Mouse (Mus musculus): ENCODE measurements around the gene Rpl6.
A peak's percentile ranks its signal among the peaks of the same experiment; 100 is the strongest.

The Rpl6 gene

DNA sequence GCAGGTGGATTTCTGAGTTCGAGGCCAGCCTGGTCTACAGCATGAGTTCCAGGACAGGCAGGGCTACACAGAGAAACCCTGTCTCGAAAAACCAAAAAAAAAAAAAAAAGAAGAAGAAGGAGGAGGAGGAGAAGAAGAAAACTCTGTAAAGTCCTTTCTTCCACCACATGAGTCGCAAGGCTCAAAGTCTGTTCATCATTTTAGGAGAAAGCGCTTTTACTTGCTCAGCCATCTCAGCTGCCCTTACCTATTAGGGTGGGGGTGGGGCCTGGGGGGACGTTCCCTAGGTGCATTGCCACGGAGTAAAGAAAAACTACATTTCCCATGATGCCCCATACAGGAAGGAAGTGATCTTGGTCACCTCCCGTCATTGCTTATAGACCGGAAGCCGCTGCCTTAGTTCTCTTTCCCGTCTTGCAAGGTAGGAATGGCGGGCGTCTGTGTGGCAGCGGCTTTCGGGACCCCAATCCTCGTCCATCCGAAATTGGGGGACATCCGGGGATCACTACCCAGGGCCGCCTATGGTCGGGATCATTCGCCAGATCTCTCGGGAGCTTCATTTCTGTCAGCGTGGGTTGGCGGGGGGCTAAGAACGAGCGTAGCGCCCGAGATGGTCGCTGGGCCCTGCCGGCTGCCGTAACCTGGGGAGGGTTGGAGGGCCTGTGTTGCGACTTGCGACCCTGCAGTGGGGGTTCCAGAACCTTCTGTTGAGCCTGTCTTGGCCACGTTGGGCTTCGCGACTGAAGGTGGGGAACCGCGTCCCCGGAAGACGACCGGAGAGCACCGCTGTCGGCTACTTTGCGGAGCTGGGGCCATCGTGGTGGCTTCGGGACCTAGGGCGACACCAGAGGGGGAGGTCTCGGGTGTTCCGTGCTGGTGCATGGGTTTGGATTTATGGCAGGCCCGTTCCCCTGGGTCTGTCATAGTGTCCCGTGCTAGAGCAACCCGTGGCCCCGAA, at the start of gene Rpl6:
Gene Rpl6, plus strand, starts transcription at position 350 of the 958 bp plus-strand sequence.
- DNase-seq (ENCODE audit: low spot score) = peak; percentile 82

- DNase-seq (ENCODE audit: low spot score) = no peak
These were observed 48.2 kb upstream of the Rpl6 start for GRCm38 (mm10) chr5:121156121-121156520.

GRCm38 (mm10) chr5:121157017-121157416, 47.3 kb upstream of the Rpl6 start:
- no peak for DNase-seq (ENCODE audit: low spot score)

- DNase-seq (ENCODE audit: low spot score) = no peak
These were observed 46.8 kb upstream of the Rpl6 start for GRCm38 (mm10) chr5:121157489-121157888.

DNA sequence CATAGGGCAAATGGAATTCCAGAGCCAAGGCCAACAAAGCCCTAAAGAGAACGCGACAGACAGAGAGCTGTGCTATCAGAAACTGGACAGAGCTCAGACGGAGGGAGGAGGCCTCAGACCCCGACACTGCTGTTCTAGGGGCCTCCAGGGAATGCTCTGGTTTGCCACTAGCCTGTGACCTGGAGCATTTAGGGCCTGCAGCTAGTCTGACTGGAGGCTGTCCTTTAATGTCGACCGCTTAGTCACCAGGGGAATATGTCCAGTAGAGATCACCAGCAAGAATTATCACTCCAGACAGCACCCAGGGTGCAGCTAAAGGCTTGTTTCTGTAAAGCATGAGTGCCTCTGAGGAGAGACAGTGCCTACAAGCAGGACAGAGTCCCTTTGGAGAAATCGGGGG, 45.3 kb upstream of the Rpl6 start:
- DNase-seq (ENCODE audit: low spot score) = no peak

- no peak for DNase-seq (ENCODE audit: low spot score)
These were observed 42.0 kb upstream of the Rpl6 start for GRCm38 (mm10) chr5:121162285-121162684.

DNA sequence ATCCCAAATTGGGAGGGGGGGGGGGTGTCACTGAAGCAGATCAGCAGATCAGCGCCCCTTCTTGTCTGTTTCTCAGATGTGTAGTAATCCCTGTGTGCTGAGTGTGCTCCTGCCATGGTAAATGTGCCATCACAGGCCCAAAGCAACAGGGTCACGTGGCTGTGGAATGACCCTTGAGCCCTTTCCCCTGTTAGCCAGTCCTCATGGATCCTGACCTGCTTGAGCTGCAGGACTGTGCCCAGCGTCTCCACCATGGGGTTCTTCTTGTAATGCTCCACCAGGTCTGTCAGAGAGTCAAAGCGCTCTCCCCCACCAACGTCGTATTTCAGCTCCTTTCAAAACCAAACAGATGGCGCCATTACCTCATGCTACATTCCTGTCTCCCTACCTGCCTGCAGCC, 41.4 kb upstream of the Rpl6 start:
- DNase-seq (ENCODE audit: low spot score) = no peak

- DNase-seq (ENCODE audit: low spot score) = no peak
These were observed 37.4 kb upstream of the Rpl6 start for GRCm38 (mm10) chr5:121166884-121167283.

- no peak for DNase-seq (ENCODE audit: low spot score)
These were observed 34.7 kb upstream of the Rpl6 start for GRCm38 (mm10) chr5:121169588-121169987.

DNA sequence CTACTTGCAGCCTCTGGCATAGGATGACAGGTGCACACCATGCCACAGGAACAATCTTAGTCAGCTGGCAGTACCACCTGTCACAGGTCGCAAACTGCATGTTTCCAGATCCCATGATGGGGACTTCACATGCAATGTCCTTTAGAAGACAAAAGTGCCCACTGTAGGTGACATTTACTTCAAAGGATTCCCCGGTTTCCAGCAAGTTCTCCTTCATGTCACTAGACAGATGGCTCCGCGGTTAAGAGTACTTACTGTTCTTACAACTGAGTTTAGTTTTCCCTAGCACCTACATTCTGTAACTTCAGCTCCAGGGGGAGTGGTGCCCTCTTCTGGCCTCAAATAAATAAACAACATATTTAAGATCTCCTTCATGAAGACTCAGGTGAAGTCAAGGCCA, 31.4 kb upstream of the Rpl6 start:
- peak; percentile 3 for DNase-seq (ENCODE audit: low spot score)

DNA sequence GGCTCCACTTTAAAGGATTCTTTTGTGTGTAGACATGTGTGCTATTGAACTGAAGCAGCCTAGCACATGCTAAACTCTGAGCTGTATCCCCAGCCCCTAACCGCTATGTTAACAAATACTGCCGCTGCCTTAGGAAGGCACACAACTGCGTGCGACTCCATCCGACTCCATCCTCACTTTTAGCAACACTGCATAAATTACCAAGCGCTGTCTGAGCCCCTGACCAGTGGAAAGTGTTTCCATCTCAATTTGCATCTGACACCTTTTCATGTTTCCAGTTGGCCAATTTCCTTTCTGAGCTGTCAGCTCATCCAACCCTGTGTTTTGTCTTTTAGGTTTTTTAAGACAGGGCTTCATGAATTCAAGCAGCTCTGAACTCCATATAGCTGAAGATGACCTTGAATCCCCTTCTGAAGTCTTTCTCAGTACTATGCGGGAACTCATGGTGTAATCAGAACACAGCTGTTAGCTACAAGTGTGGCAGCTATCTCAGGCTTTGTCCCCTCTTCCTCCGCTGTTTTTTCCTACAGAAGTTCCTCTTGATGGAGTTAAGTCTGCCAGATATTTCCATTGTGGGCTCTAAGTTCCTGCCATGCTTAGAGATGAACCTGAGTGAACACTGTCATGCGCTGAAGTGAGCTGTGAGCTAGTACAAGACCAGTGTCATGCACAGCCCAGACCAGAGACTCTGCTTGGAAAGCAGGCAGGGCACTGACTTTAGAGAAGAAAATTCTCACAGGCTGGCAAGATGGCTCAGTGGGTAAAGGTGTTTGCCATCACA, 25.0 kb upstream of the Rpl6 start:
- no peak for DNase-seq (ENCODE audit: low spot score)

DNA sequence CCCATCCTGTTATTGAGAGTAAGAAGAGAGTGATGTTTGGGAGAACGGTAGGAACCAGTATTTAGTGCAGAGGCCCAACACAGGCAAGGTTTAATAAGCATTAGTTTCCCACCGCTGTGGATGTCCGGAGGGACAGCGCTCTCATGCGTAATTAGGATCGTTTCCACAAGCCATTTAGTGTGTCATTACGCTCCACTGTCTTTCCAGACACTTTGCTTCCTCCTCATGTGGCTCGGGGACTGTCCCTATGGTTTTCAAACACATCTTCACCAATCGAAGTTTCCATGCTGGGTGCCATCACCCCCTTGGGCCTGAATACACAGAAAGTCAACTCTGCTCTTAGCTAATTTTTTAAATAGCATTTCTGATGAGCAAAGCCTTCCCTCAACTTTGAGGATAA, 21.0 kb upstream of the Rpl6 start:
- DNase-seq (ENCODE audit: low spot score) = no peak

DNA sequence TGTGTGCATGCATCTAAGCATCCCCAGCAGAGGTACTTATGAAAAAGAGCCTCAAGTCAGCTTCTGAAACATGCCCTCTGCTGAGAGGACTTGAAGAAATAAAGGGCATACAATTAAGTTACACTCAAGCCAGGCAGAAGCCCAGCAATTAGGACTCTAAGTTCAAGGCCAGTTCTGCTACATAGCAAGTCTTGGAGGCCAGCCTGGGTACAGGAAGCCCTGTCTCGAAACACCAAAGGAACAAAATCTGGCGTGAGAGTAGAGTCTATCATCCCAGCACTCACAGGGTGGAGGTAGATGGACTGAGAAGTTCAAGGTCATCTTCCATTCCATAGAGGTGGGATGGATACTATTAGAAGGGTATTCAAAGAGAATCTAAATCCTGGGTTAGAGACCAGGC, 19.9 kb upstream of the Rpl6 start:
- no peak for DNase-seq (ENCODE audit: low spot score)

DNA sequence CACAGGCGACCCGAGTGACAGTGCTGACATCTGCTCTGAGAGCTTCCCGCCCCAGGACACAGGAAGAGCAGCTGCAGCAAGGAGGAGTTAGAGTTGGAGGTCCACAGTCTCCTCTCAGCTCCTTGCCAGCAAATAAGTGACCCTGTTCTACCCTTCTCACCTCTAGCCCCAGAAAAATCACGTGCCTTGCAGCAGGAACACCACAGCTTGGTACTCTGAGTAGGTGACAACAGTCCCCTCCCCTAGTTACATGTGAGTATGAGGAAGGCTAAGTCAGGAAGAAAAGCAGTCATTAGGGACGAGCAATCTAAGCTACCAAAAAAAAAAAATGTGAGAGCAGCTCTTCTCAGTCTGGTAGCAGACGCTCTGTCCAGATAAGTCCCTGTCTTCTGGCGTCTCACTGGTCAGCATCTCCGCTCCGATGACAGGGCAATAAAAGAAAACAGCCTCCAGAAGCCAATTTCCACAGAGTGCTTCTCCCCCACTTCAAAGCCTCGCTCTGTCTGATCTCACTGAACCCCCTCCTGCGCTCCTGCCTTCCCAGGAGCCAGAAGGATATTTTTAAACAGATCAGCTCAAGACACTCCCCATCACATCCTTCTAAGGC, 19.2 kb upstream of the Rpl6 start:
- DNase-seq (ENCODE audit: low spot score) = no peak

DNA sequence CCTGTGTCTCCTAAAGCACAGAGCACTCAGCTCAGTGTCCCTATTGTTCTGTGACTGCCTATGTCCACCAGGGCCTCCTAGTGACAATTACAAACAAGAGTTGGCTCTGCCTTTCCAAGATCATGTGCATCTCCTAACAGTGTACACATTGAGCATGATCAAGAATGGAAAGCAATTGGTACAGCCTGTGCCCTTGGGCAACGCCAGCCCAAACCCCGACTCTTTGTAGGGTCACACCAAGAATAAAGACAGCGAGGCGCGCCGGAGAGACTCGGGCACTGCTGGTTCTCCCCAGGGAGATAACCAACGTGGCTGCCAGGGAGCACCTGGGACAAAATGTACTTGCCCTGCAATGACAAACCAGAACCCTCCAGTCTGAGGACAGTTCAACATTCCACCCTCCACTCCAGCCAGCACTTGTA, 16.7 kb upstream of the Rpl6 start:
- DNase-seq (ENCODE audit: low spot score) = no peak

DNA sequence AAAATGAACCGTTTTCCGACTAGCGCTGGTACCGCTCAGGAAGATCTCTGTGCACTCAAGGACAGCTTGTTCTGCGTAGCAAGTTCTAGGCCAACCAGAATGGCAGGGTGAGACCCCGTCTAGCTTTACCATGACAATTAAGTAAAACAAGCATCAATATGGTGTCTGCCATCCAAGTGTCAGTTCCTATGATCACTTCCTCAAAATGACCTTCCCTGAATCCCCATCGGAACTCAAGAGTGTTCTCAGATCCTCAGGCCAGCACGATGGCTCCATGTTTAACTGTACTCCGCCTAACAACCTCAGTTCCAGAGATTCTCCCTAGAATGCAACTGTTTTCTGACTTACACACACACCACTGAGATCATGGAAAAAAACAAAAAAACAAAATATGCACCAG, 16.0 kb upstream of the Rpl6 start:
- DNase-seq (ENCODE audit: low spot score) = no peak

DNA sequence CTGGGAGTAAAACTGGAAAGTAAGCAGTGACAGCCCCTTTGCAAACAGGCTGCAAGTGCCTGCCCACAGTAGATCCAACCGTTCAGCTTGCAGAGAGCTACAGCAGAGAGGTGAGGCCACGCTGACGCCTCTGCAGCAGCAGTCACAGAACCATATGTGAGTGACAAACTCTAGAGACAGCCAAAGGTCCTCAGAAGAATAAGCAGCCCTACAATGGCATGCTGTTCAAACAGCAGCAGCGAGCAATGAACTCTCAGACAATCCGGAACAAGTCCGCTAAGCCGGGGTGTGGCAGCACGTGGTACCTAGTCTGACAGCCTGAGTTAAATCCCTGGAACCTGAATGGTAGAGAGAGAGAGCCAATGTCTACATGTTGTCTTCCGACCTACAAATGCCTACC, 15.1 kb upstream of the Rpl6 start:
- DNase-seq (ENCODE audit: low spot score) = no peak

- no peak for DNase-seq (ENCODE audit: low spot score)
These were observed 14.0 kb upstream of the Rpl6 start for GRCm38 (mm10) chr5:121190210-121190835.

GRCm38 (mm10) chr5:121190836-121191583, 13.3 kb upstream of the Rpl6 start, which contains the start of gene Ptpn11:
Ptpn11 (minus strand) TSS chr5:121191397.
- DNase-seq (ENCODE audit: low spot score) = peak; percentile 79

GRCm38 (mm10) chr5:121191584-121191906, 12.7 kb upstream of the Rpl6 start:
- DNase-seq (ENCODE audit: low spot score) = no peak

- no peak for DNase-seq (ENCODE audit: low spot score)
These were observed 10.1 kb upstream of the Rpl6 start for GRCm38 (mm10) chr5:121194173-121194572.

DNA sequence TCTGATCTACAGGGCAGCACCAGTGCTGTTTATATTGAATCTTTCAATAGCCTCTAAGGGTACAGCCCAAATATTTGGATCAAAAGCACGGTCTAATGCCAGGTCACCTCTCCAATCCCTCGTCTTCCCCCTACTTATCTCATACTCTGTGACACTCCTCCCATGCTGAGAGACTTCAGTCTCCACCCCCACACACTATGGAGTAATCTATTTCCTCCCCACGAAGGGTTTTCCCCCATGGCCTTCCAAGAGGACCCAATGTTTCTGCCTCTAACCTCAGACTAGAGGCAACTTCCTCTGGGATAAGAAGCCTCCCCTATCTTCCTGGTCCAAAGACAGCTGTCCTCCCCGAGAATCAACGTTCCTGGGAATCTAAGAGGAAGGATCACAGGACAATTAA, 7.5 kb upstream of the Rpl6 start:
- DNase-seq (ENCODE audit: low spot score) = no peak

Measured in T-cell, adult 2 months (primary cell).